Mouse (Mus musculus) neural tube, embryonic 11.5 days (tissue): ENCODE results near the gene Pimreg. TPM values are rescaled to one million over a fixed set of nuclear protein-coding genes. Genes with fewer than 3 reads are reported as not detected.
A peak's percentile ranks its signal among the peaks of the same experiment; 100 is the strongest.

Experiments used
- ATAC-seq: fragments of 200-750 bp; cut with Nextera tagmentation; 2 replicates; pipeline ENCODE4 v1.8.0; 2017; ENCODE audit warnings: moderate number of reproducible peaks, mild to moderate bottlenecking, moderate TSS enrichment, moderate library complexity; ENCODE audit not compliant: insufficient read depth, low FRiP score, low TSS enrichment
- DNase-seq: peaks from one replicate; pipeline ENCODE4 v3.0.0-alpha.2; 2015; ENCODE audit warnings: low spot score
- H3K27ac ChIP-seq: fragments of 300-500 bp; sonication (generic); 2 replicates; pipeline ENCODE4 v1.5.1; 2014; ENCODE audit warnings: low read depth, mild to moderate bottlenecking, low read length
- H3K27me3 ChIP-seq: fragments of 300-500 bp; sonication (generic); 2 replicates; pipeline ENCODE4 v1.6.1; 2014; ENCODE audit warnings: mild to moderate bottlenecking, low read length, mixed read lengths; ENCODE audit not compliant: control insufficient read depth, insufficient read depth
- H3K36me3 ChIP-seq: fragments of 300-500 bp; sonication (generic); 2 replicates; pipeline ENCODE4 v1.6.1; 2014; ENCODE audit warnings: mild to moderate bottlenecking, low read length, moderate library complexity, mixed read lengths; ENCODE audit not compliant: control insufficient read depth, insufficient read depth
- H3K4me1 ChIP-seq: fragments of 300-500 bp; sonication (generic); 2 replicates; pipeline ENCODE4 v1.6.1; 2014; ENCODE audit warnings: low read length, mixed read lengths; ENCODE audit not compliant: control insufficient read depth, insufficient read depth
- H3K4me2 ChIP-seq: fragments of 300-500 bp; sonication (generic); 2 replicates; pipeline ENCODE4 v1.6.1; 2014; ENCODE audit warnings: low read depth, mild to moderate bottlenecking, moderate library complexity
- H3K4me3 ChIP-seq: fragments of 300-500 bp; sonication (generic); 2 replicates; pipeline ENCODE4 v1.5.1; 2014; ENCODE audit warnings: low read depth, low read length
- H3K9ac ChIP-seq: fragments of 300-500 bp; sonication (generic); 2 replicates; pipeline ENCODE4 v1.6.1; 2014; ENCODE audit warnings: mild to moderate bottlenecking, low read length
- H3K9me3 ChIP-seq: fragments of 300-500 bp; sonication (generic); 2 replicates; pipeline ENCODE4 v1.6.1; 2016; ENCODE audit warnings: low read length; ENCODE audit not compliant: control insufficient read depth
- WGBS: fragments of 180-500 bp; shearing (Covaris S2); extraction: QIAGEN DNeasy Blood & Tissue Kit; methylation state at CpG from one replicate; pipeline ENCODE4 v1.1.7; 2014; 5-methylcytosine and 5-hydroxymethylcytosine counted together
- polyA plus RNA-seq: library from polyadenylated mRNA; unstranded; fragments of >200 nt; fragmentation: Nextera tagmentation; extraction: Ambion mirVana; gene quantifications from 2 replicates; pipeline ENCODE4 v1.2.1, GENCODE M21; 2014

Pimreg gene
- polyA plus RNA-seq, 1 experiment from 2014 or later: 158 TPM

- H3K27ac ChIP-seq: no peak overlapping the region
- no peak overlapping the region for H3K4me2 ChIP-seq
- H3K27me3 ChIP-seq: no peaks in the 10 kb centered on the region
- H3K9me3 ChIP-seq: no peaks in the 10 kb centered on the region
- no peak overlapping the region for H3K4me3 ChIP-seq
- WGBS: 31% methylated on average over 5 of the region's 5 CpGs
- ATAC-seq (no peak), DNase-seq (peak; percentile 69)
- H3K4me1 ChIP-seq: no peaks in the 10 kb centered on the region
- H3K36me3 ChIP-seq: no peaks in the 10 kb centered on the region
- no peak overlapping the region for H3K9ac ChIP-seq
Observed at GRCm38 (mm10) chr11:72024193-72024781, 17.5 kb upstream of the Pimreg start.

GRCm38 (mm10) chr11:72025843-72026242 lies 16.0 kb upstream of the Pimreg start:
- Histone ChIP-seq H3K4me2 (no peak overlapping the region), H3K9ac (no peak overlapping the region), H3K27me3 (0 out of 2 replicates have a peak, but pooled peaks cover 2% of the 10 kb centered on the region), H3K36me3 (no peaks in the 10 kb centered on the region), H3K9me3 (no peaks in the 10 kb centered on the region), H3K4me1 (no peaks in the 10 kb centered on the region), H3K27ac (no peak overlapping the region), H3K4me3 (no peak overlapping the region)
- 39% methylated on average over 5 of the region's 5 CpGs for WGBS
- no peak for DNase-seq
- ATAC-seq: no peak

- H3K36me3 ChIP-seq: no peaks in the 10 kb centered on the region
- H3K4me1 ChIP-seq: no peaks in the 10 kb centered on the region
- 0 out of 2 replicates have a peak, but pooled peaks cover 2% of the 10 kb centered on the region for H3K27me3 ChIP-seq
- no peak overlapping the region for H3K27ac ChIP-seq
- WGBS: 84% methylated on average over 9 of the region's 9 CpGs
- no peak overlapping the region for H3K4me2 ChIP-seq
- H3K4me3 ChIP-seq: no peak overlapping the region
- no peak overlapping the region for H3K9ac ChIP-seq
- DNase-seq (no peak), ATAC-seq (no peak)
- no peaks in the 10 kb centered on the region for H3K9me3 ChIP-seq
Observed at GRCm38 (mm10) chr11:72026516-72026915, 15.3 kb upstream of the Pimreg start.

GRCm38 (mm10) chr11:72027836-72028235 lies 14.0 kb upstream of the Pimreg start:
- Histone ChIP-seq H3K9me3 (no peaks in the 10 kb centered on the region), H3K27me3 (0 out of 2 replicates have a peak, but pooled peaks cover 2% of the 10 kb centered on the region), H3K36me3 (no peaks in the 10 kb centered on the region), H3K4me3 (no peak overlapping the region), H3K27ac (no peak overlapping the region), H3K4me2 (no peak overlapping the region), H3K4me1 (no peaks in the 10 kb centered on the region), H3K9ac (no peak overlapping the region)
- WGBS: 86% methylated on average over 9 of the region's 9 CpGs
- no peak for ATAC-seq
- DNase-seq: no peak

- Histone ChIP-seq H3K36me3 (no peaks in the 10 kb centered on the region), H3K4me3 (no peak overlapping the region), H3K9me3 (no peaks in the 10 kb centered on the region), H3K9ac (no peak overlapping the region; the same call in 1 of the 2 replicates), H3K4me1 (no peaks in the 10 kb centered on the region), H3K4me2 (peak overlapping the region; percentile 9; the same call in 1 of the 2 replicates), H3K27ac (no peak overlapping the region), H3K27me3 (0 out of 2 replicates have a peak, but pooled peaks cover 2% of the 10 kb centered on the region)
- DNase-seq (peak; percentile 65), ATAC-seq (no peak)
- WGBS: 18% methylated on average over 23 of the region's 23 CpGs
Observed at GRCm38 (mm10) chr11:72029143-72029542, 12.7 kb upstream of the Pimreg start.

GRCm38 (mm10) chr11:72031353-72031752 lies 10.5 kb upstream of the Pimreg start:
- no peak for ATAC-seq
- no peak overlapping the region for H3K4me2 ChIP-seq
- 94% methylated on average over 7 of the region's 7 CpGs for WGBS

GRCm38 (mm10) chr11:72032091-72032490 lies 9.7 kb upstream of the Pimreg start:
- H3K9me3 ChIP-seq: no peaks in the 10 kb centered on the region
- no peak overlapping the region for H3K4me3 ChIP-seq
- no peaks in the 10 kb centered on the region for H3K4me1 ChIP-seq
- no peak overlapping the region for H3K4me2 ChIP-seq
- H3K27me3 ChIP-seq: 0 out of 2 replicates have a peak, but pooled peaks cover 2% of the 10 kb centered on the region
- no peak overlapping the region for H3K27ac ChIP-seq
- 76% methylated on average over 4 of the region's 4 CpGs for WGBS
- no peaks in the 10 kb centered on the region for H3K36me3 ChIP-seq
- DNase-seq (no peak), ATAC-seq (no peak)
- H3K9ac ChIP-seq: no peak overlapping the region

More at GRCm38 (mm10) chr11:72031353-72031752, 10.5 kb upstream of the Pimreg start:
- Histone ChIP-seq H3K27ac (no peak overlapping the region), H3K9me3 (no peaks in the 10 kb centered on the region), H3K27me3 (0 out of 2 replicates have a peak, but pooled peaks cover 2% of the 10 kb centered on the region), H3K36me3 (no peaks in the 10 kb centered on the region), H3K4me3 (no peak overlapping the region), H3K4me1 (no peaks in the 10 kb centered on the region), H3K9ac (no peak overlapping the region)
- no peak for DNase-seq

GRCm38 (mm10) chr11:72032589-72032988 lies 9.2 kb upstream of the Pimreg start:
- Histone ChIP-seq H3K9me3 (no peaks in the 10 kb centered on the region), H3K4me2 (no peak overlapping the region), H3K36me3 (no peaks in the 10 kb centered on the region), H3K9ac (no peak overlapping the region), H3K27me3 (0 out of 2 replicates have a peak, but pooled peaks cover 2% of the 10 kb centered on the region), H3K4me3 (no peak overlapping the region), H3K4me1 (no peaks in the 10 kb centered on the region), H3K27ac (no peak overlapping the region)
- DNase-seq (no peak), ATAC-seq (no peak)
- 87% methylated on average over 3 of the region's 3 CpGs for WGBS

- ATAC-seq (no peak), DNase-seq (no peak)
- no peak within 1 kb of the TSS for H3K27ac ChIP-seq
- WGBS: 67% methylated on average over 4 of the region's 4 CpGs
- H3K27me3 ChIP-seq: no peaks in the 10 kb centered on the region
- no peak within 1 kb of the TSS for H3K9ac ChIP-seq
- H3K9me3 ChIP-seq: no peaks in the 10 kb centered on the region
- H3K4me1 ChIP-seq: peaks cover 15% of the 10 kb centered on the region
- H3K36me3 ChIP-seq: no peaks in the 10 kb centered on the region
- no peak within 1 kb of the TSS for H3K4me3 ChIP-seq
- H3K4me2 ChIP-seq: no peak within 1 kb of the TSS
Observed at GRCm38 (mm10) chr11:72037409-72037808, 4.4 kb upstream of the Pimreg start, which contains the start of gene Aipl1. TSS of gene Aipl1 (minus strand) at chr11:72037509.
